Mouse (Mus musculus) intestine, postnatal 0 days (tissue): Measurements from ENCODE around the gene Ylpm1. TPM values are rescaled to one million over a fixed set of nuclear protein-coding genes. Genes with fewer than 3 reads are reported as not detected.

Experiments used
- ATAC-seq: fragments of 200-750 bp; cut with Nextera tagmentation; 2 replicates; pipeline ENCODE4 v1.8.0; 2017; ENCODE audit warnings: mild to moderate bottlenecking, moderate TSS enrichment, moderate library complexity
- H3K27ac ChIP-seq: fragments of 300-500 bp; sonication (generic); 2 replicates; pipeline ENCODE4 v1.5.1; 2014; ENCODE audit warnings: mild to moderate bottlenecking, low read depth, low read length, moderate library complexity
- H3K27me3 ChIP-seq: fragments of 300-500 bp; sonication (generic); replicated peaks from 2 replicates; pipeline ENCODE4 v1.6.1; 2014; ENCODE audit warnings: low read length, mixed read lengths; ENCODE audit not compliant: control insufficient read depth, insufficient read depth
- H3K36me3 ChIP-seq: fragments of 300-500 bp; sonication (generic); 2 replicates; pipeline ENCODE4 v1.6.1; 2014; ENCODE audit warnings: mild to moderate bottlenecking, moderate library complexity; ENCODE audit not compliant: control insufficient read depth, insufficient read depth
- H3K4me1 ChIP-seq: fragments of 300-500 bp; sonication (generic); replicated peaks from 2 replicates; pipeline ENCODE4 v1.6.1; 2014; ENCODE audit warnings: antibody characterized with exemption, low read length, mixed read lengths; ENCODE audit not compliant: control insufficient read depth, insufficient read depth
- H3K4me2 ChIP-seq: fragments of 300-500 bp; sonication (generic); replicated peaks from 2 replicates; pipeline ENCODE4 v1.6.1; 2014; ENCODE audit warnings: low read depth, mild to moderate bottlenecking, moderate library complexity
- H3K4me3 ChIP-seq: fragments of 300-500 bp; sonication (generic); 2 replicates; pipeline ENCODE4 v1.5.1; 2014; ENCODE audit warnings: low read depth, low read length
- H3K9ac ChIP-seq: fragments of 300-500 bp; sonication (generic); 2 replicates; pipeline ENCODE4 v1.6.1; 2014; ENCODE audit warnings: mild to moderate bottlenecking, low read depth, low read length
- H3K9me3 ChIP-seq: fragments of 300-500 bp; sonication (generic); 2 replicates; pipeline ENCODE4 v1.6.1; 2016; ENCODE audit warnings: mixed run types; ENCODE audit not compliant: control insufficient read depth
- CTCF ChIP-seq: sonication (generic); IDR thresholded peaks from 2 replicates; pipeline ENCODE4 v1.5.1; 2016; ENCODE audit warnings: low read depth, mild to moderate bottlenecking, control low read depth, antibody characterized with exemption, moderate library complexity
- WGBS: fragments of 180-500 bp; shearing (Covaris S2); extraction: QIAGEN DNeasy Blood & Tissue Kit; methylation state at CpG from one replicate; pipeline ENCODE4 v1.1.7; 2014; 5-methylcytosine and 5-hydroxymethylcytosine counted together
- polyA plus RNA-seq: library from polyadenylated mRNA; unstranded; fragments of >200 nt; fragmentation: Nextera tagmentation; extraction: Ambion mirVana; gene quantifications from 2 replicates; pipeline ENCODE4 v1.2.1, GENCODE M21; 2015

The Ylpm1 gene
- polyA plus RNA-seq, 1 experiment from 2014 or later, result 12.8 TPM

GRCm38 (mm10) chr12:85110011-85110697, 114.0 kb downstream of the Ylpm1 start:
- Histone ChIP-seq H3K4me1 (peaks cover 10% of the 10 kb centered on the region), H3K9me3 (no peaks in the 10 kb centered on the region), H3K4me3 (peak overlapping the region; percentile 100), H3K9ac (peak overlapping the region; percentile 94), H3K27me3 (no peaks in the 10 kb centered on the region), H3K27ac (peak overlapping the region; percentile 94; the same call in 1 of the 2 replicates), H3K4me2 (peak overlapping the region; percentile 87), H3K36me3 (peaks cover 8% of the 10 kb centered on the region; the same call in 1 of the 2 replicates)
- no peak for ATAC-seq
- 12% methylated on average over 18 of the region's 18 CpGs for WGBS
- no peak for TF ChIP-seq CTCF

GRCm38 (mm10) chr12:85110698-85111592, 114.8 kb downstream of the Ylpm1 start, which contains the start of the genes Prox2 and Dlst:
Prox2 (minus strand) TSS chr12:85110759.
Dlst (plus strand) TSS chr12:85110833.
- Histone ChIP-seq H3K27ac (peak within 1 kb of the TSS; percentile 94), H3K4me3 (peak within 1 kb of the TSS; percentile 100), H3K9ac (peak within 1 kb of the TSS; percentile 94), H3K4me2 (peak within 1 kb of the TSS; percentile 87), H3K36me3 (peaks cover 10% of the 10 kb centered on the region; the same call in 1 of the 2 replicates), H3K9me3 (no peaks in the 10 kb centered on the region), H3K27me3 (no peaks in the 10 kb centered on the region), H3K4me1 (peaks cover 10% of the 10 kb centered on the region)
- WGBS, result under 1% methylated on average over 83 of the region's 83 CpGs
- no peak for TF ChIP-seq CTCF
- peak; percentile 83 for ATAC-seq

GRCm38 (mm10) chr12:85112550-85113251, 116.6 kb downstream of the Ylpm1 start:
- ATAC-seq, result peak; percentile 81
- WGBS, result 62% methylated on average over 7 of the region's 7 CpGs
- Histone ChIP-seq H3K4me1 (peaks cover 10% of the 10 kb centered on the region), H3K27ac (peak overlapping the region; percentile 91), H3K9ac (peak overlapping the region; percentile 37; the same call in 1 of the 2 replicates), H3K9me3 (no peaks in the 10 kb centered on the region), H3K36me3 (peaks cover 13% of the 10 kb centered on the region; the same call in 1 of the 2 replicates), H3K27me3 (no peaks in the 10 kb centered on the region), H3K4me3 (peak overlapping the region; percentile 100; the same call in 1 of the 2 replicates), H3K4me2 (peak overlapping the region; percentile 87)
- no peak for TF ChIP-seq CTCF

GRCm38 (mm10) chr12:85113337-85113736, 117.2 kb downstream of the Ylpm1 start:
- ATAC-seq, result peak; percentile 83
- H3K9me3 ChIP-seq, result no peaks in the 10 kb centered on the region
- H3K27ac ChIP-seq, result peak overlapping the region; percentile 91
- peaks cover 10% of the 10 kb centered on the region for H3K4me1 ChIP-seq
- peak overlapping the region; percentile 87 for H3K4me2 ChIP-seq
- H3K27me3 ChIP-seq, result no peaks in the 10 kb centered on the region
- no peak for TF ChIP-seq CTCF
- 0 out of 2 replicates have a peak overlapping the region, but pooled peaks have one; percentile 37 for H3K9ac ChIP-seq
- WGBS, result 31% methylated on average over 3 of the region's 3 CpGs
- H3K4me3 ChIP-seq, result no peak overlapping the region
- H3K36me3 ChIP-seq, result peaks cover 20% of the 10 kb centered on the region; the same call in 1 of the 2 replicates

- Histone ChIP-seq H3K27ac (peak overlapping the region; percentile 91), H3K4me1 (peaks cover 10% of the 10 kb centered on the region), H3K27me3 (no peaks in the 10 kb centered on the region), H3K4me3 (no peak overlapping the region), H3K36me3 (peaks cover 25% of the 10 kb centered on the region), H3K4me2 (no peak overlapping the region; the same call in 1 of the 2 replicates), H3K9me3 (no peaks in the 10 kb centered on the region), H3K9ac (no peak overlapping the region)
- 93% methylated on average over 3 of the region's 3 CpGs for WGBS
- no peak for ATAC-seq
- no peak for TF ChIP-seq CTCF
Measured at GRCm38 (mm10) chr12:85113917-85114316, 117.8 kb downstream of the Ylpm1 start.
